Mouse (Mus musculus) kidney, adult 2 months (tissue): ENCODE data around the gene Gsg1. TPM values are rescaled to one million over a fixed set of nuclear protein-coding genes. Genes with fewer than 3 reads are reported as not detected.

Experiments
- DNase-seq: peaks from one replicate; pipeline ENCODE4 v3.0.0; 2021
- H3K27ac ChIP-seq: fragments of 200-500 bp; 2 replicates; pipeline ENCODE4 v1.5.1; 2012; ENCODE audit warnings: low read depth, low read length, control low read depth, inconsistent platforms; ENCODE audit not compliant: insufficient read depth
- H3K27me3 ChIP-seq: fragments of 200-500 bp; replicated peaks from 2 replicates; pipeline ENCODE4 v1.6.1; 2012; ENCODE audit warnings: mild to moderate bottlenecking, moderate library complexity, low read length, inconsistent platforms; ENCODE audit not compliant: control insufficient read depth, insufficient read depth
- H3K36me3 ChIP-seq: fragments of 200-500 bp; 2 replicates; pipeline ENCODE4 v1.6.1; 2012; ENCODE audit warnings: mild to moderate bottlenecking, moderate library complexity, low read length, inconsistent platforms; ENCODE audit not compliant: control insufficient read depth, insufficient read depth
- H3K4me1 ChIP-seq: fragments of 200-500 bp; 2 replicates; pipeline ENCODE4 v1.6.1; 2011; ENCODE audit warnings: low read length; ENCODE audit not compliant: control insufficient read depth, insufficient read depth
- H3K4me3 ChIP-seq: fragments of 200-500 bp; 2 replicates; pipeline ENCODE4 v1.5.1; 2011; ENCODE audit warnings: mild to moderate bottlenecking, low read depth, low read length, control low read depth; ENCODE audit not compliant: insufficient read depth
- CTCF ChIP-seq: fragments of 200-500 bp; conservative IDR thresholded peaks from 2 replicates; pipeline ENCODE4 v1.5.1; 2011; ENCODE audit warnings: low read depth, mild to moderate bottlenecking, control low read depth, low read length, moderate library complexity, mixed read lengths; ENCODE audit not compliant: insufficient read depth, insufficient read length
- POLR2A ChIP-seq: fragments of 200-500 bp; IDR thresholded peaks from one replicate; pipeline ENCODE4 v1.6.1; 2011; ENCODE audit warnings: low read depth, low read length, control low read depth
- WGBS: fragments of 180-500 bp; shearing (Covaris S2); methylation state at CpG from one replicate; pipeline ENCODE4 v1.1.7; 2018; 5-methylcytosine and 5-hydroxymethylcytosine counted together
- polyA plus RNA-seq: library from polyadenylated mRNA; depleted of rRNA; stranded (reverse); fragments of >200 nt; gene quantifications from 2 replicates; pipeline ENCODE4 v1.2.3, GENCODE M21; 2012; rRNA removed

The Gsg1 gene
- polyA plus RNA-seq, 1 experiment: 0.55 TPM

GRCm38 (mm10) chr6:135196707-135197106 is 57.4 kb downstream of the Gsg1 start:
- Histone ChIP-seq H3K36me3 (no peaks in the 10 kb centered on the region), H3K27me3 (no peaks in the 10 kb centered on the region), H3K4me1 (no peaks in the 10 kb centered on the region), H3K4me3 (no peak overlapping the region), H3K27ac (no peak overlapping the region)
- WGBS: 65% methylated on average over 8 of the region's 8 CpGs
- DNase-seq: peak; percentile 24
- TF ChIP-seq CTCF: no peak
- no peak for TF ChIP-seq POLR2A

GRCm38 (mm10) chr6:135194907-135195306 is 59.2 kb downstream of the Gsg1 start:
- WGBS: 78% methylated on average over 4 of the region's 4 CpGs
- TF ChIP-seq CTCF (no peak), POLR2A (no peak)
- H3K36me3 ChIP-seq: no peaks in the 10 kb centered on the region
- no peaks in the 10 kb centered on the region for H3K27me3 ChIP-seq
- H3K27ac ChIP-seq: no peak overlapping the region
- no peaks in the 10 kb centered on the region for H3K4me1 ChIP-seq
- DNase-seq: no peak
- no peak overlapping the region for H3K4me3 ChIP-seq

GRCm38 (mm10) chr6:135193733-135194132 is 60.4 kb downstream of the Gsg1 start:
- 42% methylated on average over 4 of the region's 4 CpGs for WGBS
- H3K27ac ChIP-seq: no peak overlapping the region
- TF ChIP-seq CTCF (no peak), POLR2A (no peak)
- no peaks in the 10 kb centered on the region for H3K27me3 ChIP-seq
- peak; percentile 44 for DNase-seq
- no peaks in the 10 kb centered on the region for H3K36me3 ChIP-seq
- no peaks in the 10 kb centered on the region for H3K4me1 ChIP-seq
- no peak overlapping the region for H3K4me3 ChIP-seq

GRCm38 (mm10) chr6:135192993-135193392 is 61.2 kb downstream of the Gsg1 start:
- Histone ChIP-seq H3K4me3 (no peak overlapping the region), H3K27me3 (no peaks in the 10 kb centered on the region), H3K27ac (no peak overlapping the region), H3K4me1 (no peaks in the 10 kb centered on the region), H3K36me3 (no peaks in the 10 kb centered on the region)
- DNase-seq: no peak
- TF ChIP-seq POLR2A (no peak), CTCF (no peak)
- WGBS: 84% methylated on average over 8 of the region's 8 CpGs

GRCm38 (mm10) chr6:135191906-135192305 is 62.2 kb downstream of the Gsg1 start:
- Histone ChIP-seq H3K27me3 (no peaks in the 10 kb centered on the region), H3K27ac (no peak overlapping the region), H3K4me3 (no peak overlapping the region), H3K4me1 (no peaks in the 10 kb centered on the region), H3K36me3 (no peaks in the 10 kb centered on the region)
- WGBS: 95% methylated on average over 1 of the region's 1 CpGs
- peak; percentile 17 for DNase-seq
- TF ChIP-seq CTCF (no peak), POLR2A (no peak)

GRCm38 (mm10) chr6:135190122-135190521 is 64.0 kb downstream of the Gsg1 start:
- Histone ChIP-seq H3K4me1 (no peaks in the 10 kb centered on the region), H3K27me3 (no peaks in the 10 kb centered on the region), H3K36me3 (no peaks in the 10 kb centered on the region), H3K4me3 (no peak overlapping the region), H3K27ac (no peak overlapping the region)
- no peak for DNase-seq
- 72% methylated on average over 6 of the region's 6 CpGs for WGBS
- TF ChIP-seq POLR2A (no peak), CTCF (no peak)

- 56% methylated on average over 4 of the region's 4 CpGs for whole genome bisulfite sequencing
- Histone ChIP-seq H3K27me3 (no peaks in the 10 kb centered on the region), H3K4me1 (no peaks in the 10 kb centered on the region), H3K4me3 (no peak overlapping the region), H3K36me3 (no peaks in the 10 kb centered on the region), H3K27ac (no peak overlapping the region)
- DNase-seq: no peak
- TF ChIP-seq POLR2A: no peak
- TF ChIP-seq CTCF: no peak
Measured at GRCm38 (mm10) chr6:135188629-135189028, 65.5 kb downstream of the Gsg1 start.

Other genes with a start within 250 kb of the Gsg1 start
- gene Ddx47, start 242.7 kb downstream of the Gsg1 start, polyA plus RNA-seq: 38.6 and 44.0 TPM in 2 replicates
- 3.3 and 4.3 TPM in 2 replicates for gene Gprc5a, start 188.7 kb downstream of the Gsg1 start, polyA plus RNA-seq
- 0.09 and 0.19 TPM in 2 replicates for gene Gprc5d, start 136.1 kb downstream of the Gsg1 start, polyA plus RNA-seq
- 14.2 and 15.6 TPM in 2 replicates for gene Fam234b, start 56.4 kb downstream of the Gsg1 start, polyA plus RNA-seq
- 71.1 and 82.9 TPM in 2 replicates for gene Hebp1, start 56.3 kb downstream of the Gsg1 start, polyA plus RNA-seq
- gene Pbp2, start 56.1 kb upstream of the Gsg1 start, polyA plus RNA-seq: 0.16 TPM in 1 of 2 replicates, not detected in the other
- 56.0 and 66.3 TPM in 2 replicates for gene Emp1, start 108.2 kb upstream of the Gsg1 start, polyA plus RNA-seq